Mouse (Mus musculus) limb, embryonic 12.5 days (tissue): ENCODE results near the gene Podn. TPM values are rescaled to one million over a fixed set of nuclear protein-coding genes. Genes with fewer than 3 reads are reported as not detected.
A peak's percentile ranks its signal among the peaks of the same experiment; 100 is the strongest.
"Not testable (repeated sequence)": the region's sequence is repeated elsewhere in the genome, so short reads cannot be mapped to it uniquely, and the experiment has no call there.

Experiments used
- ATAC-seq: fragments of 200-750 bp; cut with Nextera tagmentation; 2 replicates; pipeline ENCODE4 v1.8.0; 2017; ENCODE audit warnings: low read depth, moderate TSS enrichment; ENCODE audit not compliant: insufficient number of reproducible peaks, insufficient read depth, low FRiP score, low TSS enrichment
- H3K27ac ChIP-seq: fragments of 300-500 bp; sonication (generic); 2 replicates; pipeline ENCODE4 v1.5.1; 2016; ENCODE audit warnings: mild to moderate bottlenecking, moderate library complexity
- H3K27me3 ChIP-seq: fragments of 300-500 bp; sonication (generic); 2 replicates; pipeline ENCODE4 v1.6.1; 2016; ENCODE audit warnings: mild to moderate bottlenecking, moderate library complexity
- H3K36me3 ChIP-seq: fragments of 300-500 bp; sonication (generic); 2 replicates; pipeline ENCODE4 v1.6.1; 2016; ENCODE audit warnings: mild to moderate bottlenecking, moderate library complexity
- H3K4me1 ChIP-seq: fragments of 300-500 bp; sonication (generic); replicated peaks from 2 replicates; pipeline ENCODE4 v1.6.1; 2016
- H3K4me2 ChIP-seq: fragments of 300-500 bp; sonication (generic); 2 replicates; pipeline ENCODE4 v1.6.1; 2016; ENCODE audit warnings: mild to moderate bottlenecking, moderate library complexity
- H3K4me3 ChIP-seq: fragments of 300-500 bp; sonication (generic); replicated peaks from 2 replicates; pipeline ENCODE4 v1.5.1; 2016; ENCODE audit warnings: mild to moderate bottlenecking
- H3K9ac ChIP-seq: fragments of 300-500 bp; sonication (generic); replicated peaks from 2 replicates; pipeline ENCODE4 v1.6.1; 2016; ENCODE audit warnings: mild to moderate bottlenecking, moderate library complexity
- H3K9me3 ChIP-seq: fragments of 300-500 bp; sonication (generic); 2 replicates; pipeline ENCODE4 v1.6.1; 2016; ENCODE audit warnings: mild to moderate bottlenecking, moderate library complexity
- WGBS: fragments of 180-500 bp; shearing (Covaris S2); methylation state at CpG from one replicate; pipeline ENCODE4 v1.1.7; 2016; 5-methylcytosine and 5-hydroxymethylcytosine counted together
- polyA plus RNA-seq: library from polyadenylated mRNA; unstranded; fragments of >200 nt; fragmentation: Nextera tagmentation; extraction: Ambion mirVana; gene quantifications from 2 replicates; pipeline ENCODE4 v1.2.1, GENCODE M21; 2016

The Podn gene
- polyA plus RNA-seq, 1 experiment from 2014 or later, result 0.46 TPM

GRCm38 (mm10) chr4:108079191-108079590 lies 17.1 kb downstream of the Podn start:
- not testable (repeated sequence) for ATAC-seq, H3K27me3 ChIP-seq, H3K4me2 ChIP-seq, H3K27ac ChIP-seq, H3K36me3 ChIP-seq, H3K4me3 ChIP-seq, H3K9ac ChIP-seq, H3K4me1 ChIP-seq, H3K9me3 ChIP-seq
- WGBS, result 85% methylated on average over 15 of the region's 15 CpGs

GRCm38 (mm10) chr4:108077224-108077955 lies 18.9 kb downstream of the Podn start:
- Histone ChIP-seq H3K4me1 (peaks cover 6% of the 10 kb centered on the region; the same call in 1 of the 2 replicates), H3K9me3 (no peaks in the 10 kb centered on the region), H3K36me3 (no peaks in the 10 kb centered on the region), H3K4me2 (no peak overlapping the region), H3K27me3 (no peaks in the 10 kb centered on the region), H3K4me3 (no peak overlapping the region), H3K9ac (no peak overlapping the region), H3K27ac (no peak overlapping the region)
- ATAC-seq, result no peak
- 75% methylated on average over 3 of the region's 3 CpGs for WGBS

- H3K4me3 ChIP-seq, result no peak overlapping the region
- no peaks in the 10 kb centered on the region for H3K36me3 ChIP-seq
- no peak overlapping the region for H3K27ac ChIP-seq
- no peaks in the 10 kb centered on the region for H3K27me3 ChIP-seq
- H3K4me2 ChIP-seq, result no peak overlapping the region
- 86% methylated on average over 3 of the region's 3 CpGs for WGBS
- ATAC-seq, result no peak
- H3K9me3 ChIP-seq, result no peaks in the 10 kb centered on the region
- H3K9ac ChIP-seq, result no peak overlapping the region
- peaks cover 13% of the 10 kb centered on the region for H3K4me1 ChIP-seq
These were observed 21.9 kb downstream of the Podn start for GRCm38 (mm10) chr4:108074204-108074823.

- no peak overlapping the region for H3K4me3 ChIP-seq
- no peak overlapping the region for H3K9ac ChIP-seq
- no peaks in the 10 kb centered on the region for H3K9me3 ChIP-seq
- no peak for ATAC-seq
- H3K4me1 ChIP-seq, result peaks cover 13% of the 10 kb centered on the region
- no peaks in the 10 kb centered on the region for H3K27me3 ChIP-seq
- no peak overlapping the region for H3K4me2 ChIP-seq
- 95% methylated on average over 3 of the region's 3 CpGs for WGBS
- no peak overlapping the region for H3K27ac ChIP-seq
- peaks cover 12% of the 10 kb centered on the region for H3K36me3 ChIP-seq
These were observed 24.2 kb downstream of the Podn start for GRCm38 (mm10) chr4:108072086-108072485.

GRCm38 (mm10) chr4:108071235-108071901 lies 24.9 kb downstream of the Podn start:
- H3K4me2 ChIP-seq, result peak overlapping the region; percentile 89
- ATAC-seq, result peak; percentile 93
- no peaks in the 10 kb centered on the region for H3K9me3 ChIP-seq
- peak overlapping the region; percentile 58 for H3K4me3 ChIP-seq
- no peaks in the 10 kb centered on the region for H3K27me3 ChIP-seq
- no peak overlapping the region for H3K27ac ChIP-seq
- H3K36me3 ChIP-seq, result peaks cover 16% of the 10 kb centered on the region
- 3% methylated on average over 26 of the region's 26 CpGs for WGBS
- H3K9ac ChIP-seq, result peak overlapping the region; percentile 58
- peaks cover 13% of the 10 kb centered on the region for H3K4me1 ChIP-seq

- H3K27me3 ChIP-seq, result no peaks in the 10 kb centered on the region
- peak overlapping the region; percentile 58 for H3K4me3 ChIP-seq
- H3K9me3 ChIP-seq, result no peaks in the 10 kb centered on the region
- 9% methylated on average over 8 of the region's 8 CpGs for WGBS
- peak overlapping the region; percentile 89 for H3K4me2 ChIP-seq
- H3K9ac ChIP-seq, result peak overlapping the region; percentile 58
- H3K36me3 ChIP-seq, result peaks cover 22% of the 10 kb centered on the region
- H3K4me1 ChIP-seq, result peaks cover 13% of the 10 kb centered on the region
- no peak for ATAC-seq
- peak overlapping the region; percentile 59; the same call in 1 of the 2 replicates for H3K27ac ChIP-seq
These were observed 25.5 kb downstream of the Podn start for GRCm38 (mm10) chr4:108070723-108071122.

GRCm38 (mm10) chr4:108070286-108070685 lies 26.0 kb downstream of the Podn start:
- no peaks in the 10 kb centered on the region for H3K27me3 ChIP-seq
- peak overlapping the region; percentile 59; the same call in 1 of the 2 replicates for H3K27ac ChIP-seq
- H3K9ac ChIP-seq, result peak overlapping the region; percentile 58
- 69% methylated on average over 4 of the region's 4 CpGs for WGBS
- ATAC-seq, result no peak
- peak overlapping the region; percentile 89 for H3K4me2 ChIP-seq
- no peaks in the 10 kb centered on the region for H3K9me3 ChIP-seq
- H3K4me3 ChIP-seq, result peak overlapping the region; percentile 58
- peaks cover 13% of the 10 kb centered on the region for H3K4me1 ChIP-seq
- peaks cover 27% of the 10 kb centered on the region for H3K36me3 ChIP-seq

GRCm38 (mm10) chr4:108068081-108068480 lies 28.2 kb downstream of the Podn start:
- H3K27me3 ChIP-seq, result no peaks in the 10 kb centered on the region
- no peak overlapping the region for H3K4me2 ChIP-seq
- H3K36me3 ChIP-seq, result peaks cover 38% of the 10 kb centered on the region
- H3K4me1 ChIP-seq, result peaks cover 13% of the 10 kb centered on the region
- no peaks in the 10 kb centered on the region for H3K9me3 ChIP-seq
- H3K9ac ChIP-seq, result no peak overlapping the region
- ATAC-seq, result no peak
- H3K27ac ChIP-seq, result no peak overlapping the region
- WGBS, result 90% methylated on average over 2 of the region's 2 CpGs
- H3K4me3 ChIP-seq, result no peak overlapping the region

- no peaks in the 10 kb centered on the region for H3K9me3 ChIP-seq
- peaks cover 46% of the 10 kb centered on the region for H3K36me3 ChIP-seq
- H3K27me3 ChIP-seq, result no peaks in the 10 kb centered on the region
- WGBS, result 88% methylated on average over 7 of the region's 7 CpGs
- H3K4me1 ChIP-seq, result peaks cover 13% of the 10 kb centered on the region
- ATAC-seq, result no peak
- H3K4me2 ChIP-seq, result no peak overlapping the region
- no peak overlapping the region for H3K4me3 ChIP-seq
- no peak overlapping the region for H3K9ac ChIP-seq
- H3K27ac ChIP-seq, result no peak overlapping the region
These were observed 29.0 kb downstream of the Podn start for GRCm38 (mm10) chr4:108067261-108067660.

GRCm38 (mm10) chr4:108066569-108066968 lies 29.7 kb downstream of the Podn start:
- WGBS, result 82% methylated on average over 4 of the region's 4 CpGs
- Histone ChIP-seq H3K27me3 (no peaks in the 10 kb centered on the region), H3K36me3 (peaks cover 49% of the 10 kb centered on the region), H3K4me3 (no peak overlapping the region), H3K27ac (no peak overlapping the region), H3K4me2 (no peak overlapping the region), H3K9ac (no peak overlapping the region), H3K9me3 (no peaks in the 10 kb centered on the region), H3K4me1 (peaks cover 13% of the 10 kb centered on the region)
- ATAC-seq, result no peak

GRCm38 (mm10) chr4:108065176-108065844 lies 30.9 kb downstream of the Podn start:
- no peak overlapping the region for H3K4me3 ChIP-seq
- WGBS, result 79% methylated on average over 2 of the region's 2 CpGs
- ATAC-seq, result no peak
- no peaks in the 10 kb centered on the region for H3K27me3 ChIP-seq
- no peak overlapping the region for H3K27ac ChIP-seq
- no peak overlapping the region for H3K4me2 ChIP-seq
- no peak overlapping the region for H3K9ac ChIP-seq
- H3K36me3 ChIP-seq, result peaks cover 58% of the 10 kb centered on the region
- peaks cover 8% of the 10 kb centered on the region for H3K4me1 ChIP-seq
- no peaks in the 10 kb centered on the region for H3K9me3 ChIP-seq
